Mouse (Mus musculus) ovary, adult 10 weeks (tissue): ENCODE results near the gene Slc38a2. TPM values are rescaled to one million over a fixed set of nuclear protein-coding genes. Genes with fewer than 3 reads are reported as not detected.

ENCODE experiments used
- polyA plus RNA-seq: library from polyadenylated mRNA; stranded (reverse); fragments of 350-450 nt; fragmentation: Illumina TruSeq; extraction: RNeasy Lipid Tissue Mini Kit (QIAGEN cat#74804); gene quantifications from one replicate; pipeline ENCODE4 v1.2.3, GENCODE M21; 2014

Slc38a2 gene
- polyA plus RNA-seq, result 342 TPM

GRCm38 (mm10) chr15:96699521-96700511 is at the start of gene Slc38a2:
Gene Slc38a2, minus strand, starts transcription at chr15:96699730.

GRCm38 (mm10) chr15:96642436-96643405 is 56.8 kb downstream of the Slc38a2 start, which contains the start of gene Slc38a1:
Gene Slc38a1, minus strand, starts transcription at chr15:96642913.

Other genes with a start within 250 kb of the Slc38a2 start
- gene Scaf11, start 238.9 kb downstream of the Slc38a2 start, polyA plus RNA-seq, result 280 TPM
- gene Slc38a1, start 56.8 kb downstream of the Slc38a2 start, polyA plus RNA-seq, result 70.5 TPM